ENCODE assay signal across 18 mouse cellular contexts in genomic region chr2:129273823-129274222, GRCm38 (mm10). TPM values are rescaled to one million over a fixed set of nuclear protein-coding genes. Genes with fewer than 3 reads are reported as not detected.
"Had no signal": no experiment of that assay in that cellular context is flagged by ENCODE, and none has a peak within 500 bp of the region (broad histone marks: within the 10 kb centered on the region; RNA-seq: fewer than 3 reads in every experiment).

No protein-coding gene starts in this region.

- H3K36me3 ChIP-seq: midbrain, embryonic 15.5 days had no signal

- H3K4me3 ChIP-seq: lung, embryonic 15.5 days; megakaryocyte, embryonic 14.5 days; midbrain, embryonic 13.5 days; midbrain, embryonic 15.5 days; neural tube, embryonic 12.5 days; stomach, embryonic 15.5 days had no signal

- ATAC-seq: lung, postnatal 0 days; midbrain, embryonic 13.5 days; midbrain, embryonic 15.5 days had no signal

- H3K27ac ChIP-seq: lung, embryonic 15.5 days; macrophage; midbrain, embryonic 13.5 days; midbrain, embryonic 15.5 days; neural tube, embryonic 12.5 days; stomach, embryonic 15.5 days; stomach, postnatal 0 days had no signal

- DNase-seq: lung, adult 2 months; lung, postnatal 14 days; lung, postnatal 36 days; right cerebral cortex, postnatal 14 days; thymus, adult 2 months; thymus, postnatal 25 days; thymus, postnatal 4 days had no signal

- H3K4me2 ChIP-seq: lung, embryonic 15.5 days; midbrain, embryonic 11.5 days; midbrain, embryonic 13.5 days; midbrain, embryonic 15.5 days; neural tube, embryonic 12.5 days; stomach, embryonic 15.5 days had no signal

- H3K27me3 ChIP-seq: lung, embryonic 15.5 days; megakaryocyte, embryonic 14.5 days; midbrain, embryonic 13.5 days; midbrain, embryonic 15.5 days; neural tube, embryonic 12.5 days; stomach, embryonic 15.5 days had no signal

- H3K9me3 ChIP-seq: lung, embryonic 15.5 days; megakaryocyte, embryonic 14.5 days; midbrain, embryonic 13.5 days; midbrain, embryonic 15.5 days; neural tube, embryonic 12.5 days; stomach, embryonic 15.5 days had no signal

- H3K4me1 ChIP-seq: lung, embryonic 15.5 days; midbrain, embryonic 15.5 days; neural tube, embryonic 12.5 days; stomach, embryonic 15.5 days had no signal

- H3K9ac ChIP-seq: lung, embryonic 15.5 days; midbrain, embryonic 13.5 days; midbrain, embryonic 15.5 days; neural tube, embryonic 12.5 days; stomach, embryonic 15.5 days had no signal

RNA-seq across cellular contexts. Expression of gene Il1a, which starts 35.9 kb away (rescaled TPM):
- polyA plus RNA-seq: midbrain, embryonic 11.5 days; urinary bladder, adult 2 months had no signal
